Mouse (Mus musculus) telencephalon, adult 2 months (tissue): ENCODE results near the gene Olfr921.

Experiments used
- DNase-seq: peaks from one replicate; pipeline ENCODE4 v3.0.0-alpha.2; 2011; ENCODE audit warnings: low read depth, low spot score

Gene Olfr921

GRCm38 (mm10) chr9:38772768-38773167 lies at the start of gene Olfr921:
Gene Olfr921, plus strand, starts transcription at chr9:38773068.
- no peak for DNase-seq

- DNase-seq = no peak
Measured at GRCm38 (mm10) chr9:38724044-38724443, 48.8 kb upstream of the Olfr921 start.

- no peak for DNase-seq
Measured at GRCm38 (mm10) chr9:38728218-38728617, 44.6 kb upstream of the Olfr921 start.

GRCm38 (mm10) chr9:38741408-38741807 lies 31.5 kb upstream of the Olfr921 start:
- no peak for DNase-seq

- DNase-seq = no peak
Measured at GRCm38 (mm10) chr9:38744619-38745315, 28.1 kb upstream of the Olfr921 start.

GRCm38 (mm10) chr9:38751999-38752398 lies 20.9 kb upstream of the Olfr921 start, which contains the start of gene Olfr920:
Gene Olfr920, plus strand, starts transcription at chr9:38752299.
- no peak for DNase-seq

GRCm38 (mm10) chr9:38792689-38793088 lies 19.8 kb downstream of the Olfr921 start:
- no peak for DNase-seq

GRCm38 (mm10) chr9:38805696-38806095 lies 32.8 kb downstream of the Olfr921 start:
- peak; percentile 15 for DNase-seq

GRCm38 (mm10) chr9:38814314-38814713 lies 41.4 kb downstream of the Olfr921 start, which contains the start of gene Olfr922:
Gene Olfr922, plus strand, starts transcription at chr9:38814614.
- no peak for DNase-seq

GRCm38 (mm10) chr9:38815458-38815986 lies 42.7 kb downstream of the Olfr921 start:
- no peak for DNase-seq

- no peak for DNase-seq
Measured at GRCm38 (mm10) chr9:38826245-38826644, 53.4 kb downstream of the Olfr921 start, which contains the start of gene Olfr923. Gene Olfr923, plus strand, starts transcription at chr9:38826545.
